Mouse (Mus musculus): ENCODE measurements around the gene Patl2.

Patl2 gene

GRCm38 (mm10) chr2:122194509-122194929, 8.5 kb upstream of the Patl2 start:
- CTCF ChIA-PET, result interaction anchor here in 1 of 4 experiments (1.7 kb wide), 1 partner anchor 186 kb away, joined by 6 read pairs; no protein-coding TSS in a partner anchor
- POLR2A ChIA-PET, result no interaction called here

GRCm38 (mm10) chr2:122191849-122192248, 5.9 kb upstream of the Patl2 start:
- CTCF ChIA-PET, result no interaction called here
- POLR2A ChIA-PET, result interaction anchor here in 1 of 4 experiments (0.8 kb wide), 1 partner anchor 310 kb away, joined by 3 read pairs; no protein-coding TSS in a partner anchor

GRCm38 (mm10) chr2:122186751-122187150, 762 bp upstream of the Patl2 start:
- ChIA-PET CTCF (interaction anchor here in 2 of 4 experiments (0.6 to 1.1 kb wide), 2 partner anchors 57 to 176 kb away, joined by 3 read pairs; no protein-coding TSS in a partner anchor), POLR2A (interaction anchor here in 3 of 4 experiments (0.6 to 2.3 kb wide), 12 partner anchors 10 to 148 kb away, joined by 3 to 8 read pairs (median 4); partner anchors contain the start of genes B2m (in 1 of the 3) and Spg11 (in 1 of the 3))

DNA sequence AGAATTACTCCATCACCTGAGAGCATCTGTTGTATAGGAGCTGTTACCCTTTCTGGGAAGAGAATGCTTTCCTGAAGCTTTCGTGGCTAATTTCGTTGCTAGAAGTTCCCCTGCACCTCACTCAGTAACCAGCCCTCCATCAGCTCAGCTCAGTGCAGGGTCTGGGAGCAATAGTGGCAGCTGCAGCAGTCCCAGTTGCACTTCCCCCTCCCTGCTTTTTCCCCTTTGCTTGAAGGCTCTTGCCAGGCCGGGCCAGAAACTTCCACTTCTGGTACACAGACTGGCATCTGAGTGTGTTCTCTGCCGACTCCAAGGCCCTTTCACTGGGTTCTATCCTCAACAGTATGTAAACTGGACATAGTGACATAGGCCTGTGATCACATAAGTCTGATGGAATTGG, 903 bp downstream of the Patl2 start:
- POLR2A ChIA-PET, result interaction anchor here in 3 of 4 experiments (0.6 to 2.3 kb wide), 11 partner anchors 12 to 389 kb away, joined by 3 to 8 read pairs (median 3); partner anchors contain the start of gene B2m (in 2 of the 3)
- CTCF ChIA-PET, result interaction anchor here in 1 of 4 experiments (0.6 kb wide), 2 partner anchors 182 to 371 kb away, joined by 4 to 9 read pairs; no protein-coding TSS in a partner anchor

DNA sequence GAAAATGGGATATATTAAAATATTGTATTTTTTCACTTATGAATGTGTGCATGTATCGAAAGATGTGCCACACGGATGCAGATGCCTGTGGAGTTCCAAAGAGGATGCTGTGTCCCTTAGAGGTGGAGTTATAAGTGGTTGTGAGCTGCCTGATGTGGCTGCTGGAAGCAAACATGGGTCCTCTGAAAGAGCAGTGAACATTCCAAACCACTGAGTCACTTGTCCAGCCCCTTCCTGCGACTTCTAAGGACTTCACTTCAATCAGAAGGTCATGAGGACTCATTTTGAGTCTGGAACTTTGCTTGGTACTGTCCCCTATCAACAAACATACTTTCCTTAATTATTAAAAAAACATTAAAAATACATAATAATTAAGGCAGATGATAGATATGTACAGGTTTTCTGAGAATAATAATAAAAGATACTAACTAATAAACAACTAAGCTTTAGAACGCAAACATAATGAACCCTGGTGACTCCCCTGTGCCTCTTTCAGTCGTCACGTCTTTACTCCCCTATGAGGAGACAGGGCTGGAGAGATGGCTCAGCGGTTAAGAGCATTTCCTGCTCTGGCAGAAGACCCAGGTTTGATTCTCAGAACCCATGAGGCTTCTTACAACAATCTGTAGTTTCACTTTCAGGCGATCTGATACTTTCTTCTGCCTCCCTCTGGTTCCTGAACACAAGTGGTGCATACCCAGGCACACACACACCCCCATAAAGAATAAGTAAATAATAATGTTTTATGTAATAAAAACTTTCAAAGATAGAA, 5.8 kb downstream of the Patl2 start:
- CTCF ChIA-PET, result no interaction called here
- POLR2A ChIA-PET, result no interaction called here

- ChIA-PET CTCF (no interaction called here), POLR2A (interaction anchor here in 2 of 4 experiments (1.0 to 1.1 kb wide), 2 partner anchors 11 to 26 kb away, joined by 3 read pairs; no protein-coding TSS in a partner anchor)
Measured at GRCm38 (mm10) chr2:122172188-122172587, 13.8 kb downstream of the Patl2 start.

GRCm38 (mm10) chr2:122171292-122171691, 14.7 kb downstream of the Patl2 start:
- ChIA-PET POLR2A (interaction anchor here in 1 of 4 experiments (1.1 kb wide), 1 partner anchor 26 kb away, joined by 3 read pairs; no protein-coding TSS in a partner anchor), CTCF (interaction anchor here in 1 of 4 experiments (0.5 kb wide), 1 partner anchor 81 kb away, joined by 3 read pairs; no protein-coding TSS in a partner anchor)

- ChIA-PET CTCF (interaction anchor here in 2 of 4 experiments (0.6 to 0.8 kb wide), 2 partner anchors 18 to 216 kb away, joined by 3 read pairs; no protein-coding TSS in a partner anchor), POLR2A (interaction anchor here in 3 of 4 experiments (0.6 to 1.9 kb wide), 7 partner anchors 9 to 49 kb away, joined by 3 to 9 read pairs (median 4); partner anchors contain the start of genes Spg11 (in 2 of the 3) and B2m (in 1 of the 3))
Measured at GRCm38 (mm10) chr2:122164293-122164692, 21.7 kb downstream of the Patl2 start.

DNA sequence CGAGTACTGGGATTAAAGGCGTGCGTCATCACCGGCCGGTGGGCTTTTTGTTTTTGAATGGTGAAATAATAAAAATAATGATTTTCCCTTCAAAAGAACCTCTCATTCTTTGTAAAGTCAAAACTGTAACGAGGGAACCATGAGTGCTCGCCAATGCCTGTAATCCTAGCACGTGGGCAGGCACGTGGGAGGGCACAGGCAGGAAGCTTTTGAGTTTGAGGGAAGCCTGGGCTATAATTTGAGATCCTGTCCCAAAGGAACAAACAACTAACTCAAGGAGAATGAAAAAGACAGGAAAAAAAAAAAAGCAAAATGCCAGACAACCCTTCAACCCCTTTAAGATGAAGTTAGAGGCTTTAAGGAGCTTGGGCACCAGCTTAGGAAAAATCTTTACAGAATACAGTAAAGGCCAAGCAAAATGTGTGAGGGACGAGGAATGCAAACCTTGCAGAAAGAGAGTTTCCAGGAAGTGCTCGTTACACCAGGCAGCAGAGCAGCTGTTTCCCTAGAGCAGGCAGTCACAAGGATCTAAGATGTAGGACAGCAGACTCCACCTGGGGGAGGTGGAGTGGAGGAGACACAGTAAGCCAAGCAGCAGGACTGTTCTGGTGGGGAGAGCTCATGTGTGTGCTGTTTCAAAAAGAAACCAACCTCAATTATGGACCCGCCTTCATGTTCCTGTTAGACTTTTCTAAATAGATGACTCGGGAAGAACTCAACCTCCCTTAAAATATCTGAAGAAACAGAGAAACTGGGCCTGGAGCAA, 22.4 kb downstream of the Patl2 start:
- CTCF ChIA-PET, result interaction anchor here in 2 of 4 experiments (0.7 to 0.8 kb wide), 2 partner anchors 16 to 217 kb away, joined by 3 to 5 read pairs; partner anchors contain the start of gene B2m (in 1 of the 2)
- POLR2A ChIA-PET, result interaction anchor here (0.7 to 1.9 kb wide), 11 partner anchors 10 to 77 kb away, joined by 3 to 9 read pairs (median 3); partner anchors contain the start of genes Spg11 (in 3 of the 4), B2m (in 1 of the 4), Patl2 (in 1 of the 4) and Terb2 (in 1 of the 4)

DNA sequence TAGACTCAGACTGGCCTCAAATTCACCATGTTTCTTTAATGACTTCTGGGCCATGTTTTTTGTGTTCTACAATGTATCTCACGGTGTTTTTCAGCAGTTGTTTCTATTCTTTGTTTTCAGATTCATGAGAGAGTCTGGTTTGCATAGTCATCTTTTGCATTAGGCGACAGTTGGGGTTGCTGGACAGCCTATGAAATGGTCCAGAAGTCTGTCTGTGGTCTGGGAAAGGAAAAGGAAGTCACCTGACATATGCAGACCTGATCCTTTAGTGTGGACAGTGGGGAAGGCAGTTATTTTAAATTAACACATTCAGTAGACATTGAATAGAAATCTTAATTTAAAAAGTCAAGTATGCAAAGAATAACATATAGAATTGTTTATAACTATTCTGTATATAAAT, 23.5 kb downstream of the Patl2 start:
- ChIA-PET CTCF (interaction anchor here in 1 of 4 experiments (1.4 kb wide), 1 partner anchor 140 kb away, joined by 3 read pairs; no protein-coding TSS in a partner anchor), POLR2A (interaction anchor here in 3 of 4 experiments (0.6 to 1.4 kb wide), 7 partner anchors 11 to 76 kb away, joined by 3 to 10 read pairs (median 3); partner anchors contain the start of genes Spg11 (in 2 of the 3), Patl2 (in 1 of the 3) and Terb2 (in 1 of the 3))

- CTCF ChIA-PET, result interaction anchor here in 3 of 4 experiments (0.5 to 1.4 kb wide), 4 partner anchors 27 to 141 kb away, joined by 3 to 4 read pairs (median 4); no protein-coding TSS in a partner anchor
- POLR2A ChIA-PET, result interaction anchor here in 3 of 4 experiments (0.7 to 1.4 kb wide), 12 partner anchors 10 to 92 kb away, joined by 3 to 10 read pairs (median 4); partner anchors contain the start of genes Spg11 (in 3 of the 3) and B2m (in 2 of the 3)
Measured at GRCm38 (mm10) chr2:122161542-122161941, 24.4 kb downstream of the Patl2 start.

- POLR2A ChIA-PET, result interaction anchor here in 3 of 4 experiments (0.6 to 4.6 kb wide), 7 partner anchors 13 to 188 kb away, joined by 3 to 23 read pairs (median 4); partner anchors contain the start of genes B2m (in 1 of the 3) and Spg11 (in 1 of the 3)
- CTCF ChIA-PET, result interaction anchor here in 2 of 4 experiments (0.6 to 0.8 kb wide), 3 partner anchors 83 to 234 kb away, joined by 3 read pairs; no protein-coding TSS in a partner anchor
Measured at GRCm38 (mm10) chr2:122160680-122161079, 25.3 kb downstream of the Patl2 start, which contains the start of gene Trim69. Trim69 (plus strand) TSS chr2:122160700.

DNA sequence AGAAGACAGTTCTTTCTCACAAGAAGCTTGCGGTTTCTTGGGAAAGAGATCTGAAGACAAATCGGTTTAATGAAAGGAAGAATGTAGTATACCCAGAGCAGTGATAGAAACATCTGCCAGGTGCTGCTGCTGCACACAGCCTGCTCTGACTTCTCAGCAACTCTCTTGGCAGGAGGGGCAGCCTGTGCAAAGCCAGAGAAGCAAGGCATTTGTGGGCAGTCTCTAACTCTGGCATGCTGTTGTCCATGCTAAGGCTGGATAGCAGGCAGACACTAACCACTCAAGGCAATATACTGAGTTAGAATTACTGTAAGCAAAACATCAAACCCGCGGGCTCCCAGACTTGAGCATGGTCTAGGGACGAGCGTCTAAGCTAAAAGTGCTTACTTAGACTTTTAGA, 26.3 kb downstream of the Patl2 start:
- ChIA-PET POLR2A (interaction anchor here in 3 of 4 experiments (0.5 to 4.6 kb wide), 14 partner anchors 9 to 485 kb away, joined by 3 to 23 read pairs (median 4); partner anchors contain the start of genes B2m (in 3 of the 3) and Spg11 (in 1 of the 3)), CTCF (interaction anchor here in 2 of 4 experiments (0.8 to 1.7 kb wide), 3 partner anchors 52 to 86 kb away, joined by 3 to 5 read pairs (median 3); no protein-coding TSS in a partner anchor)

GRCm38 (mm10) chr2:122158362-122158802, 27.6 kb downstream of the Patl2 start:
- ChIA-PET POLR2A (interaction anchor here in 3 of 4 experiments (0.8 to 4.6 kb wide), 12 partner anchors 11 to 94 kb away, joined by 3 to 23 read pairs (median 7); partner anchors contain the start of genes B2m (in 3 of the 3) and Spg11 (in 2 of the 3)), CTCF (interaction anchor here in 2 of 4 experiments (0.6 to 1.7 kb wide), 2 partner anchors 29 to 85 kb away, joined by 3 read pairs; no protein-coding TSS in a partner anchor)

GRCm38 (mm10) chr2:122157561-122157960, 28.4 kb downstream of the Patl2 start:
- ChIA-PET CTCF (interaction anchor here in 1 of 4 experiments (0.6 kb wide), 1 partner anchor 15 kb away, joined by 3 read pairs; no protein-coding TSS in a partner anchor), POLR2A (interaction anchor here in 3 of 4 experiments (1.7 to 4.6 kb wide), 5 partner anchors 10 to 39 kb away, joined by 4 to 23 read pairs (median 8); partner anchors contain the start of genes B2m (in 2 of the 3) and Spg11 (in 2 of the 3))

- CTCF ChIA-PET, result interaction anchor here in 1 of 4 experiments (0.6 kb wide), 1 partner anchor 158 kb away, joined by 6 read pairs; the partner anchor contains the start of gene Duoxa1
Measured at GRCm38 (mm10) chr2:122156051-122156700, 29.8 kb downstream of the Patl2 start.

More at GRCm38 (mm10) chr2:122156051-122156700, 29.8 kb downstream of the Patl2 start:
- POLR2A ChIA-PET, result interaction anchor here in 3 of 4 experiments (0.5 to 4.6 kb wide), 8 partner anchors 9 to 643 kb away, joined by 3 to 23 read pairs (median 4); partner anchors contain the start of genes B2m (in 3 of the 3) and Spg11 (in 2 of the 3)
